Mouse (Mus musculus) layer of hippocampus, adult 9-11 months (tissue): Measurements from ENCODE around the gene Ppp1r11.
"Not testable (repeated sequence)": the region's sequence is repeated elsewhere in the genome, so short reads cannot be mapped to it uniquely, and the experiment has no call there.

ENCODE experiments used
- DNase-seq: peaks from one replicate; pipeline ENCODE4 v3.0.0; 2022

The Ppp1r11 gene

GRCm38 (mm10) chr17:36950981-36951947, at the start of gene Ppp1r11:
TSS of gene Ppp1r11 (minus strand) at chr17:36951741.
- DNase-seq: peak; percentile 97

- DNase-seq: no peak
Measured at GRCm38 (mm10) chr17:37000863-37001262, 49.3 kb upstream of the Ppp1r11 start, which contains the start of gene Zfp57. TSS of gene Zfp57 (plus strand) at chr17:37001163.

GRCm38 (mm10) chr17:36998477-36998876, 46.9 kb upstream of the Ppp1r11 start:
- no peak for DNase-seq

- peak; percentile 58 for DNase-seq
Measured at GRCm38 (mm10) chr17:36997033-36997735, 45.6 kb upstream of the Ppp1r11 start.

- DNase-seq: no peak
Measured at GRCm38 (mm10) chr17:36995448-36995847, 43.9 kb upstream of the Ppp1r11 start.

GRCm38 (mm10) chr17:36994528-36994927, 43.0 kb upstream of the Ppp1r11 start:
- DNase-seq: no peak

GRCm38 (mm10) chr17:36993770-36994325, 42.3 kb upstream of the Ppp1r11 start:
- DNase-seq: no peak

- no peak for DNase-seq
Measured at GRCm38 (mm10) chr17:36992336-36993104, 41.0 kb upstream of the Ppp1r11 start.

- DNase-seq: not testable (repeated sequence)
Measured at GRCm38 (mm10) chr17:36990630-36991029, 39.1 kb upstream of the Ppp1r11 start.

GRCm38 (mm10) chr17:36989437-36989836, 37.9 kb upstream of the Ppp1r11 start, which contains the start of gene H2-M5:
TSS of gene H2-M5 (minus strand) at chr17:36989537.
- DNase-seq: no peak

- DNase-seq: no peak
Measured at GRCm38 (mm10) chr17:36988475-36988874, 36.9 kb upstream of the Ppp1r11 start.

GRCm38 (mm10) chr17:36982253-36983155, 31.0 kb upstream of the Ppp1r11 start:
- no peak for DNase-seq

- no peak for DNase-seq
Measured at GRCm38 (mm10) chr17:36981845-36982244, 30.3 kb upstream of the Ppp1r11 start.

- DNase-seq: no peak
Measured at GRCm38 (mm10) chr17:36981221-36981813, 29.8 kb upstream of the Ppp1r11 start, which contains the start of gene 2410137M14Rik. TSS of gene 2410137M14Rik (minus strand) at chr17:36981237.

- no peak for DNase-seq
Measured at GRCm38 (mm10) chr17:36973271-36973787, 21.8 kb upstream of the Ppp1r11 start.

GRCm38 (mm10) chr17:36972791-36973190, 21.2 kb upstream of the Ppp1r11 start:
- DNase-seq: no peak

GRCm38 (mm10) chr17:36971172-36971850, 19.8 kb upstream of the Ppp1r11 start:
- no peak for DNase-seq

- no peak for DNase-seq
Measured at GRCm38 (mm10) chr17:36970316-36970890, 18.9 kb upstream of the Ppp1r11 start.

GRCm38 (mm10) chr17:36966875-36967274, 15.3 kb upstream of the Ppp1r11 start:
- DNase-seq: no peak

GRCm38 (mm10) chr17:36961125-36961524, 9.6 kb upstream of the Ppp1r11 start:
- no peak for DNase-seq
